Mouse (Mus musculus): ENCODE results near the gene Shank2.

The Shank2 gene

DNA sequence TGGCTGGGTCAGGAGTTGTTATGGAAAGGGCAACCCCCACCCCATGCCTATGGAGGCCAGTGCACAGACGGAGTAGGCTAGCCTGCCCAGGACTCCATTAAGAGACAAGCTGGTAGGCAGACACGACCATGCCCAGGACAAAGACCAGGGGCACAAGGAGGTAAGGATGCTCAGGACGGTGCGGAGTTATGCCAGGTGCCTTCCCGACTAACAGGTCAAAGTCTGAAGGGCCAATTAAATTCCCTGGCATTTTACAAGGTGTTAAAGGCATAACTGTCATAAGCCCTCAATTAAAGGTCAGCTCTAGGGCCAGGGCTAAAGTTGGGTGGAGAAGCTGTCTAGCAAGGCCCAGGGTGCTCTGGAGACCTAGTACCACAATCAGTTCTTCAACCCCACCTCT, 467.0 kb downstream of the Shank2 start:
- in situ Hi-C loops (cut with MboI, MseI), result no loop called here

GRCm38 (mm10) chr7:144469181-144469641, 467.5 kb downstream of the Shank2 start:
- in situ Hi-C loops (cut with MboI, MseI), result no loop called here

DNA sequence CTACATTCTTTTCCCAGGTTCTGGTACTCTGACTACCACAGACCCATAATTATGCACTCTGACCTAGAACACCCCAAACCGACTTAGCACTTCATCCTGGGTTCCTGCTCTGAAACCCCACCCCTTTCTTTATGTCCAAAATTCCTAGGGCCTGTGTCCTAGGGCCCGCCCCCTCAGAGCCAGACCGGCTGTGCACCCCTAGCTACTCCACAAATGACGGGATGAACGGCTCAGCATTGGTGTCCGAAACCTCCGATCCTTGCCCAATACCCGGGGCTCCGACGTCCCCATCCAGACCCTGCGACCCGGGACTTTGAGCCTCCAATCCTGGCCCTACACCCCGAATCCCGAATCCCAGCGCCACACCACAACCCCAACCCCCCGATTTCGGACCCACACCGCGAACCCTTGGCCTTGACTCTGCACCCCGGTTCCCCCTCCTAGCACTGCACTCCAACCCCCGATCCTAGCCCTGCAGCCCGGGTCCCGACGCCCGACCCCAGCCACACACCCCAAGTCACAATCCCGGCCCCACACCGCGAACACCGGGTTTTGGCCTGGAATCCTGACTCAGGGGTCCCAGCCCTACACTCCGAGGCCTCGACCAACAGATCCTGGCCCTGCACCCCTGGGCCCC, 468.3 kb downstream of the Shank2 start:
- in situ Hi-C loops (cut with MboI, MseI), result no loop called here

- in situ Hi-C loops (cut with MboI, MseI), result no loop called here
Measured at GRCm38 (mm10) chr7:144470545-144471059, 468.9 kb downstream of the Shank2 start, which contains the start of gene Cttn. Gene Cttn (minus strand): TSS chr7:144471009.

DNA sequence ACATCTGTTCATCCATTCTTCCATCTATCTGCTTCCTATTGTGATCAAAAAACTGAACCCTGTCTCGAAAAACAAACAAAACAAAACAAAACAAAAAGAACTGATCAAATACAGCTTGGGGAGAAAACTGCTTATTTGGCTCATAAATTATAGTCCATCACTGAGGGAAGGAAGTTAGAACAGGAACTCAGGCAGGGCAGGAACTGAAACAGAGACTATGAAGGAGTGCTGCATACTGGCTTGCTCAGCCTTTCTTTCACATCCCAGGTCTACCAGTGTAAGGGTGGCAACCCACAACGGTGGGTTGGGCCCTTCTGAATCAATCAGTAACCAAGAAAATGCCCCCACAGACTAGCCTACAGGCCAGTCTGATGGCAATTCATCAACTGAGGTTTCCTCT, 469.4 kb downstream of the Shank2 start:
- in situ Hi-C loops (cut with MboI, MseI), result no loop called here

- in situ Hi-C loops (cut with MboI, MseI), result no loop called here
Measured at GRCm38 (mm10) chr7:144473486-144473885, 471.8 kb downstream of the Shank2 start.
